Mouse (Mus musculus) thymus, postnatal 14 days (tissue): ENCODE measurements around the gene Rnf115.
"Not testable (repeated sequence)": the region's sequence is repeated elsewhere in the genome, so short reads cannot be mapped to it uniquely, and the experiment has no call there.

ENCODE experiments used
- DNase-seq: peaks from one replicate; pipeline ENCODE4 v3.0.0; 2021

Gene Rnf115

DNA sequence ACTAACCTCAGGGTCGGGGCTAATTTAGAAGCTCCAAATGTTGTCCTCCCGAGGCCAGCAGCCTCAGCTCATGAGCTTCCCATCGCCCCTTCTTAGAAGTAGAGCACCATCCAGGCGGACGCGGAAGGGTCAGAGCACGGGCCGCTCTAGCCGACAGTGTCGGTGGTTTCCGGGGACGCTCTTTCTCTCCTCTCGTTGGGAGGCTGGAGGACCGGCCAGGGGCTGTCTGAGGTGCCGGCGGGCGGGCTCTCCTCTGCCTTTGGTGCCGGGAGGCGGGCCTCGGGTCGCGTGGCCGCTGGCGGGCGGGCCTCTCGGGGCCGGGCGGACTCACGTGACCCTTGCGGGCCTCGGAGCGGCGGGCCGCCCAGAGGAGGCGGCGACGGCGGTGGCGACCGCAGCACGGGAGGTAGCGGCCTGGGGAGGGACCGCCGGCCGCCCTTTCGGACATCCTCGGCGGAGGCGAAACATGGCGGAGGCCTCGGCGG is at the start of gene Rnf115, which contains the start of gene Polr3c:
Gene Rnf115 (plus strand): TSS at position 322 of the 485 bp plus-strand sequence.
Gene Polr3c (minus strand): TSS at position 286 of the 485 bp plus-strand sequence.
- DNase-seq = peak; percentile 91

DNA sequence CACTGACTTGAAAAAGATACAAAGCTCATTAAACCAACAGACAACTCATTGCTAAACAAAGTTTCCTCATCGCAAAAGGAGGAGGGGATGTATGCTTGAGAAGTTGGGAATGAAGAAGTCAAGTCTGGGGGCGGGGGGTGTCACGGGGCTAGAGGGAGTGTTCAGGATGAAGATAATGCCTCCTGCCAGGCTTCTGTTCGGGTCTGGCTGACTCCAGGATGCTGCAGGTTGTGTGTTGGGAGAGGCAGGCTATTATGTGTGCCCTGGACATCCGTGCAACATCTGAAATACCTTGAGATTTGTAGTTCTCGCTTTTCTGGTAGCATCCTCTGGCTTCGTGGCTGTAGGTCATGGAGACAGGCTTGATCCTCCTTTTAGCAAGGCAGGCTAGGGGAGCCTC is 49.0 kb upstream of the Rnf115 start:
- DNase-seq = no peak

DNA sequence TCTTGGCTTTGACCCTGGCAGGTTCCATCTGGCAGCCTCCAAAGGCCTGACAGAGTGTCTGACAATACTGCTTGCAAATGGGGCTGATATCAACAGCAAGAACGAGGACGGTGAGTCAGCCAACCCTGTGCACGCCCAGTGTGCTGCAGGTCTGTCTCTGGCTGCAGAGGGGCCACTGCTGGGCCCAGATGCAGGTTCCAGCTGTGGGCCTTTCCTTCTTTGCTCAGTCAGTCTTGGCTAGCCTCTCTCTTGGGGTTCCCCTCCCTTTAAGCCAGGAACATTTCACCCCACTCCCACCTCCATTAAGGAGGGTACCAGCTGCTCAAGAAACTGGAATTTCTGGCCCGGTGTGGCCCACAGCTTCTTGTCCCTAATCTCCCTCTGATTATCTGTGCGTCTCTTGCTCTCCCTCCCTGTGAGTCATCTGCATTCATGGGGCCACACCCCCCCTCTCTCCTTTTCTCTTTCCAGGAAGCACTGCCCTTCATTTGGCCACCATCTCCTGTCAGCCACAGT is 48.2 kb upstream of the Rnf115 start:
- no peak for DNase-seq

DNA sequence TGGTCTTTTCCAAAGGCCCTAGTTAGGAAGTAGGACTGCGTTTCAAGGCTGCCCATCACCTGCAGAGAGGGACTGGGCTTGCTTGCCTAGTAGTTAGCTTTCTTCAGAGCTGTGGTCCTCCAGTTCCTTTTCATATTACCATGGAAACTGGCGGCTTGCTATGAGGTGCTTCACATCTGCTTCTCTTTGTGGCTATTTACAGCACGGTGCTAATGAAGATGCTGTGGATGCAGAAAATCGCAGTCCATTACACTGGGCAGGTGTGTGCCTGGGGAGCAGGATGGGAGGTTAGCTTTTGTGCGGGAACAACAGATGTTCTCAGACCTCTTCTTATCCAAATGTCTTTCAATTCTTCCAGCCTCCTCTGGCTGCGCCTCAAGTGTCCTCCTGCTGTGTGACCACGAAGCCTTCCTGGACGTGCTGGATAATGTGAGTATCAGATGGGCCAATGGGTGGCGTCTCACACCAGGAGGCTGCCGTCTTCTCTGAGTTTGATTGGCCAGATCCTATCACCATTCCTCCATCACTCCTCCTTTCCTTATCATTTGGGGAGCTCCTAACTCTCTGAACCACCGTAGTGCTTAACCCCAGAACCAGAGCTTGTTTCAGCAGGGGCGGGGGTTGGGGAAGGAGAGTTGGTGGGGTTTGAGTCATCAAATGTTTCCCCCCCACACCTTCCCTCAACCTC is 47.1 kb upstream of the Rnf115 start:
- DNase-seq = no peak

DNA sequence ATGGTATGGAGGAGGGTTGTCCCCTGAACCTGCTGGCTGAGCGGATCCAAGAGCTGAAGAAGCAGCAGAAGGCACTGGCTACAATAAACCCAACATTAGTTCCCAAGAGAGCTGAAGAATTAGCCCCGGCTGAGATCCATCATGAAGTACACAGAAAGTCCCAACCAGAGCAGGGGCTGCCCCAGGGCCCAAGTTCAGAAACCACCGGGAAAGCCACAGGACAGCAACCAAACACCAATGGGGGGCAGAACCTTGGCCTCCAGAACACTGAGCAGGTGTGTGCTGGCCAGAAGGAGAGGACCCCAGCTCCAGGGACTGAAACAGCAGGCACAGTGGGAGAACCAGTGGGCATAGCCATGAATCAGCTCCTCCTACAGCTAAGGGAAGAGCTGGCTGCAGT is 44.0 kb upstream of the Rnf115 start:
- DNase-seq = no peak

DNA sequence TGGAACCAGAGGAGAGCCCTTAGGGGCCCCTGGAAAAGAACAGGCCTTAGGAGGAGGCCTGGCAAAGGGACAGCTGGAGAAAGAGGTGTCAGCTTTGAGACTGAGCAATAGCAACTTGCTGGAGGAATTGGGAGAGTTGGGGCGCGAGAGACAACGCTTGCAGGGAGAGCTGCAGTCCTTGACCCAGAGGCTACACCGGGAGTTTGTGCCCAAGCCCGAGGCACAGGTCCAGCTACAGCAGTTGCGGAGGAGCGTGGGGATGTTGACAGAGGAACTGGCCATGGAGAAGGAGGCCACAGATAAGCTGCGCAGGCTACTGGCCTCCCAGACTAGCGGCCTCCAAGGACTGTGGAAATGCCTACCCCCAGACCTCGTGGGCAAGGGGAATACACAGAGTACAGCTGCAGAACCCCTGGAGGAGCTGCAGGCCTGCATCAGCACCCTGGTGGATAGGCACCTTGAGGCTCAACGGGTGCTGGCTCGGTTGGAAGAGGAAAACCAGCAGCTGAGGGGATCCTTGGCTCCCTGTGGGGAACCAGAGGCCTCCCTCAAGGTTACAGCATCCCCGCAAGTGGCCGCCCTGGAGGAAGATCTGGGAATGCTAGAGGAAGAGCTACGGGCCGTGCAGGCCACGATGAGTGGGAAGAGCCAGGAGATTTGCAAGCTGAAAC is 43.2 kb upstream of the Rnf115 start:
- no peak for DNase-seq

DNA sequence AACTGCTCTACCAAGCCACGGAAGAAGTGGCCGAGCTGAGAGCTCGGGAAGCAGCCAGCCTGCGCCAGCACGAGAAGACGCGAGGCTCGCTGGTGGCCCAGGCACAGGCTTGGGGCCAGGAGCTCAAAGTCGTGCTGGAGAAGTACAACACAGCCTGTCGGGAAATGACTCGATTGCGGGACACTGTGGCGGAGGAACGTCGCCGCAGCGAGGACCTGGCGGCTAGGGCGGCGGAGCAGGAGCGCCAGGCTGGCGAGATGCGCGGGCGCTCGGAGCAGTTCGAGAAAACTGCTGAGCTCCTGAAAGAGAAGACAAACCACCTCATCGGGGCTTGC is 42.7 kb upstream of the Rnf115 start:
- DNase-seq = no peak

DNA sequence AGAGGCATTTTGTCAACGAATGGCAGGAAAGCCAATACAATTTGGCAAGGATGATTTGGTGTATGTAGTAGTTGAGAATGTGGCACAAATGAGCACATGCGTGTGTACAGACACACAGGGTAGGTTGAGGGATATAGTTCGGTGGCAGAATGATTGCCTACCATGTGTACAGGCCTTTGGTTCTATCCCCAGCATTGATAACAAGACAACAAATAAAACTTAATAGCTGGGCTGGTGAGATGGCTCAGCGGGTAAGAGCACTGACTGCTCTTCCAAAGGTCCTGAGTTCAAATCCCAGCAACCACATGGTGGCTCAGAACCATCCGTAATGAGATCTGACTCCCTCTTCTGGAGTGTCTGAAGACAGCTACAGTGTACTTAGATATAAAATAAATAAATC is 41.4 kb upstream of the Rnf115 start:
- not testable (repeated sequence) for DNase-seq

DNA sequence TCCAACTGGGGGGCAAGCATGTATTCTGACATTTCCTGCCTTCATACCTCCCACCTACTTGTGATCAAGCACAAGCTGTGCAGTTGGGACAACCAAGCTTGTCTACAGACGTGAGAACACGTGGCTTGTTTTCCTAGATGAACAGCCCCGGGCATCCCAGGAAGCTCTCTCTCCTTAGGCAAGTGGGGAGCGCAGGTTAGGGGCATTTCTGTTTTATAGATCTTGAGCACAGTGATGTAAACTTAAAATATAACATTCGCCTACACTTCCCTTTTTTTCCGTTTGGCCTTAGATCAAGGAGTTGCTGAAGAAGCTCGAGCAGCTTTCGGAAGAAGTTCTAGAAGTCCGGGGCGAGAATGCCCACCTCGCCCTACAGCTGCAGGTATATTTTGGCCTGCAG is 38.6 kb upstream of the Rnf115 start:
- DNase-seq = no peak

DNA sequence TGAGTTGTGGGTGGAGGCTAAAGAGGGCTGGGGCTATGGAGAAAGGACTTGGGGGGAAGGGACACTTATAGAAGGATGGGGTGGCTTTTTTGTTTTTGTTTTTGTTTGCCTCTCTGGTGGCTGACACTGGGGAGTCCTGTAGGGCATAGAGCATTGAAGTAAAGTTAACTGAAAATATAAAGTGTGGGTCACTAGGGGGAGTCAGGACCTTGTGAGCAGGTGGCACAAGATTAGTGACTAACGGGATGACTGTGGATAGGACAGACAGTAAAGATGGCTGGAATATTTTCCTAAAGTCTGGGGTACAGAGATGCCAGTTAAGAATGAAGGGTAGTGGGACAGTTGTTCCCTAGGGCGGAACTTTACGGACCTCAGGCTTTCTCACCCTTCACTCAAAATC is 37.2 kb upstream of the Rnf115 start:
- no peak for DNase-seq

DNA sequence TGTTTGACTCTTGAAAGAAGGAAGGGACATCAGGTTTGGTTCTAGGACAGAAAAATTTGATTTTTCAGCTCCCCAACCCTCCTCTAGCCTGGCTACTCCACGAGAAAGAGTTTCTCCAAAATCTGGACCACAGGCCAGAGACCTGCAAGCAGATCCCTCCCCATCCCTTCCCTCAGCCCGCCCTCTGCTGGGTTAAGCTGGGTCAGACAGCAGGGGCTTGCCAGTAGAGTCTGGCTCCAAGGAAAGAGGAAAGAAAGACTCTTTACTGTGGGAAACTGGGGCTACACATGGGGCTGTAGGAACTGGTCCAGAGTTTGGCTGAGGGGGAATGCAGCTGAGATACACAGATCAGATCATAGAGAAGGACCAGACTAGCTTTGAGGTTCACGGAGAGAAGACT is 35.0 kb upstream of the Rnf115 start:
- no peak for DNase-seq

DNA sequence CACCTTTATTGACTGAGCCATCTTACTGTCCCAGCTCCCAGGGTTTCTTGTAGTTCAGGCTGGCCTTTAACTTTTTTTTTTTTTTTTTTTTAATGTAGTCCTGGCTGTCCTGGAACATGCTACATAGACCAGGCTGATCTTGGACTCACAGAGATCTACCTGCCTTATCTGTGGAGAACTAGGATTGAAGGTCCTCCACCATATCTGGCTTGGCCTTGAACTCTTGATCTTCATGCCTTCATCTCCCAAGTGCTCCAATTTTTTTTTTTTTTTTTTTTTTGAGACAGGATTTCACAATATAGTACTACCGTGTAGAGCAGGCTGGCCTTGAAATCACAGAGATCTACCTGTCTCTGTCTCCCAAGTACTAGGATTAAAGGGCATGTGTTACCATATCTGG is 33.9 kb upstream of the Rnf115 start:
- no peak for DNase-seq

DNA sequence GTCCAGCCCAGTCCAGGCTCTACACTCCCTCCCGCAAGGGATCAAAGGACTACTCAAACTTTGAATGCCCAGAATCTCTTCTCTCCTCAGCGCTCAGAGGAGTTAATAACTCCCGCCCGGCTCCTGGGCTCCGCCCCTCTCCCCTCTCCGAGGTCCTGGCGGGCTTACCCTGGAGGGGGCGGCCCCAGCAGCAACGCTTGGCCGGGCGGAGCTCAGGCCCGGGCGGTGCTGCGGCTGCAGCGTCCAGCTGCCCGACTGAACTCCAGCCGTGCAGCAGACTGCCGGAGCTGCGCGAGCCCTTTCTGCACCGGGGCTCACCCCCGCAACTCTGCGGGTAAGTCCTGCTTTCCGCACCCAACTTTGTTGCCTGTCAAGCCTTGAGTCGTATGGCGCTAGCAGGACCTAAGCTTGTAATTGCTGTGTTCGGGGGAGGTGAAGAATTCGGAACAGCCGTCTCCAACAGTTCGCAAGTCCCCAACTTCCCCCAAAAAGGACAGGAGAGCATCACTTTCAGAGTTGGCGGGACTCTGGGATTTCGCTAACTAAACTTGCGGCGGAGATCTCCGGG is 31.2 kb upstream of the Rnf115 start, which contains the start of gene Pias3:
Gene Pias3 (plus strand): TSS at position 187 of the 568 bp plus-strand sequence.
- peak; percentile 56 for DNase-seq

DNA sequence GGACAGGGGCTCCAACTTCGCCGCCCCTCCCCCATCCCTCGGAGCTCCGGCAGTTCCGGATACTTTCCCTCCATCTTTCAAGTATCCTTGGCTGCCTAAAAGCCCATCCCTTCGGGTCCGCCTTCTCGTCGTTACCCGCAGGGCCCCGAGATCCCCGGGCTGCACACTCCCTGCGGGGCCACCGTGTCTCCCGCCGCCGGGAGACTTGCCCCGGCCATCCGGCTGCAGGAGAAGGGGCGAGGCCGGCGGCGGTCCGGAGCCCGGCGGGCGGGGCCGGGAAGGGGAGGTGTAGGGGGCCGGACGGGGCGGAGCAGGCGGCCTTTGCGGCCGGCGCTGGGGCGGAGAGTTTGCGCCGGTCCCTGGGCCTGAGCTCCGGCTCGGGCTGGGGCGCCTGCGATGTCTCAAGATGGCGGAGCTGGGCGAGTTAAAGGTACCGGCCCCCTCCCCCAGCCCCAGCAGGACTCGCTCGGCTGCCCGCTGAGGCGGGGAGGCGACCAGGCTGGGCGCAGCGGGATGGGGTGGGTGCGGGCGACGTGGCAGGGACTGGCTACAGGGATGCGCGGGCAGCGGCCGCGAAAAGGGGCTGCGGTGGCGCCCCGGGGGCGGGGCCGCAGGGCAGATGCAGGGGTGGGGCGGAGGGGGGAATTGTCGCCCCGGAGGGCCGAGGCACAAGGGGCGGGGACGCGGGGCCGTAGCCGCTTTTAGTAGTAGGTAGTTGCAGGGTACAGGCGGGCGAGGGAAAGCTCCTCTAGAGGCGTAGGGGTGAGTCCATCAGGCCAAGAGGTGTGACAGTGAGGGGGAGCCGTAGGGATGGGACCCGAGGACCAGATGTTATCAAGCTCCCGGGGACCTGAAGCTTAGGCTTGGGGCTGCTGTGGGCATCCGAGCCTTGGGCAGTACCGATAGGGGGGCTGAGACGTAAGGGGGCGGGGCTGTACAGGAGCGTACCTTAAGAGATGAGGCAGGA is 30.4 kb upstream of the Rnf115 start:
- peak; percentile 71 for DNase-seq

DNA sequence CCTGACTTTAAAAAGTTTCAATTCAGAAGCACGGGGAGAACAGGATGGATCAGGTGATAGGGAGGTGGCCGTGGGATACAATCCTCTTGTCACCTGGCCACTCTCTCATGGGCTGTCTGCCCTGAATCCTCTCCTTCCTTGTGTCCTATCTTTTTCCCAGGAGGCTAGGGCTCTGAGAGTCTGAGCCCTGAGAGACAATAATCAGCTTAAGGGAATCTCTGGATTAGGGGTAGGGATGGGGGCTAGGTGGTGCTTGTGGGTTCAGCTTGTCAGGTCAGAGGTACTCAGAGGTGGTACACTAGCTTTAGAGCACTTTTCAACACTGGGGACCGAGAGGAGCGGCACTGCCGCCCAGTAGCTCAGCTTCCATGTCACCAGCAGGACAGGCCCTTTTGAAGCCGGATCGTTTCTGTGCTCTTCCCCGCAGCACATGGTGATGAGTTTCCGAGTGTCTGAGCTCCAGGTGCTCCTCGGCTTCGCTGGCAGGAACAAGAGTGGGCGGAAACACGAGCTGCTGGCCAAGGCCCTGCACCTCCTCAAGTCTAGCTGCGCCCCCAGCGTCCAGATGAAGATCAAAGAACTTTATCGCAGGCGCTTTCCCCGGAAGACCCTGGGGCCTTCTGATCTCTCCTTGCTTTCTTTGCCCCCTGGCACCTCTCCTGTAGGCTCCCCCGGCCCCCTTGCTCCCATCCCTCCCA is 28.3 kb upstream of the Rnf115 start:
- DNase-seq = no peak

DNA sequence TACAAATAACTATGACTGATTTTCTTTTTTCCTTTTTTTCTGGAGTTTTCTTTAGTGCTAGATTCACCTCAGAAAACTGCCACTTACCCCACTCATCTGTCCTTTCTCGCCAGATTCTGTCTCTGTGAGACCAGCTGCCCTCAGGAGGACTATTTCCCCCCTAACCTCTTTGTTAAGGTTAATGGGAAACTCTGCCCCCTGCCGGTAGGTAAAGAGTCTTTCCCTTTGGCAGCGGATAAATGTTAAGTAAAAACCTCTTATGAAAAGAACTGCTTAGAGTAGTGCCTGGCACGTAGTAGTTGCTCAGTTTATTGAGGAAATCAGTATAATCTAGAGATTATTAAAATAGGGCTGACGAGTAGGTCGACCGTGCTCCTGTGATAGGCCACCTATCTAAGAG is 27.1 kb upstream of the Rnf115 start:
- DNase-seq = peak; percentile 57

DNA sequence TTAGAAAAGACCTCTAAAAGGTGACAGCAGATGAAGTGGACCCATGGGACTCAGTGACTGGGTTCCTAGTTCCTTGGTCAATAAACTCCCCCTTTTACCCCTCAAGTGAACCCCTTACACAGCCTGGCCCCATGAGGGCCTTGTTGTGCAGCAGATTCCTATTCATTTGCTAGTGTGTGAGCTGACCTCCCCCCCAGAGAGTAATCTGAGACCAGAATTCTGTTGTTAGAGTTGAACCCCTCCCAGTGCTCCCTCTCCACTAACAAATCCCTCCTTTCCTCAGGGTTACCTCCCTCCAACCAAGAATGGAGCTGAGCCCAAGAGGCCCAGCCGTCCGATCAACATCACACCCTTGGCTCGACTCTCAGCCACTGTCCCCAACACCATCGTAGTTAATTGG is 26.5 kb upstream of the Rnf115 start:
- no peak for DNase-seq

DNA sequence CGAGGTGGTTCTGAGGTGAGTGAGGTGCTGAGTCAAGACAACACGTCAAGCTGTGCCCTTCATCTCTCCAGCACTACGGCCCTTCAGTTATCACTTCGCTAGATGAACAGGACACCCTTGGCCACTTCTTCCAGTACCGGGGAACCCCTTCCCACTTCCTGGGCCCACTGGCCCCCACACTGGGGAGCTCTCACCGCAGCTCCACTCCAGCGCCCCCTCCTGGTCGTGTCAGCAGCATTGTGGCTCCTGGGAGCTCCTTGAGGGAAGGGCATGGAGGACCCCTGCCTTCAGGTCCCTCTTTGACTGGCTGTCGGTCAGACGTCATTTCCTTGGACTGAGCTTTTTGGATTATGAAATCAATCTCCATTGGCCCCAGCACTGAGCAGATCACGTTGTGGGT is 22.7 kb upstream of the Rnf115 start:
- peak; percentile 63 for DNase-seq

DNA sequence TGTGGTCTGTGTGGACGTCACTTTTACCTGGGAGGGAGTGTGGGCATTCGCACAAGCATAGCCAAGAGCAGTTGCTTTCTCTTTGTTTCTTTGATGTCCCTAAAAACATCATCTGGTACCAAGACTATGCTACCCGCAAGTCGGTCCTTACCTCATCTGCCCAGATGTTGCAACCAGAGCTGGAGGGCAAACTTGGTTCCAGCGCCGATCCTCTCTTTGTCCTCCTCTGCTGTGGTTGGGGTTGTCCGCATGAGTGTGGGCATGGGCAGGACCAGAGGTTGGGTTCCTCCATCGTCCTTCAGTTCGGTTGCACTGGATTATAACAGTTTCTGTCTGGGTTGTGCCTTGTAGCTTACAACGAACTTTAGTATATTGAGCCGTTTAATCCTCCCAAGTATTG is 21.2 kb upstream of the Rnf115 start:
- no peak for DNase-seq

DNA sequence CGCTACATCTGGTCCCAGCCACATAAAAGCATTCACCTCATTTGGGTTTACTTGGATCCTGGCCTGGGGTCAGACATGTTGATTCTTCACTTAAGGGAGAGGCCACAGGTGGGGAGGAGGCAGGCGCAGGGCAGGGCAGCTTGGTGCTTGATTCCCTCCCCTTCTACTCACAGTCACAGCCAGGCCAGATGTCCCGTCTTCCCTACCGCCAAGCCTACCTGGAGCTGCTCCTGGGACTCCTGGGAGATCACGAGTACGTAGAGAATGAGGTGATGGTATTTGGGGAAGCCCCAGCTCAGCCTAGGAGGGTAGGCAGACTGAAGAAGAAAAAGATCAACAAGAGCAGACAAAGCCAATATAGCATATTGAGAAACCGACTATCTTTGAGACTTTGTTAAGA is 20.5 kb upstream of the Rnf115 start:
- DNase-seq = no peak

DNA sequence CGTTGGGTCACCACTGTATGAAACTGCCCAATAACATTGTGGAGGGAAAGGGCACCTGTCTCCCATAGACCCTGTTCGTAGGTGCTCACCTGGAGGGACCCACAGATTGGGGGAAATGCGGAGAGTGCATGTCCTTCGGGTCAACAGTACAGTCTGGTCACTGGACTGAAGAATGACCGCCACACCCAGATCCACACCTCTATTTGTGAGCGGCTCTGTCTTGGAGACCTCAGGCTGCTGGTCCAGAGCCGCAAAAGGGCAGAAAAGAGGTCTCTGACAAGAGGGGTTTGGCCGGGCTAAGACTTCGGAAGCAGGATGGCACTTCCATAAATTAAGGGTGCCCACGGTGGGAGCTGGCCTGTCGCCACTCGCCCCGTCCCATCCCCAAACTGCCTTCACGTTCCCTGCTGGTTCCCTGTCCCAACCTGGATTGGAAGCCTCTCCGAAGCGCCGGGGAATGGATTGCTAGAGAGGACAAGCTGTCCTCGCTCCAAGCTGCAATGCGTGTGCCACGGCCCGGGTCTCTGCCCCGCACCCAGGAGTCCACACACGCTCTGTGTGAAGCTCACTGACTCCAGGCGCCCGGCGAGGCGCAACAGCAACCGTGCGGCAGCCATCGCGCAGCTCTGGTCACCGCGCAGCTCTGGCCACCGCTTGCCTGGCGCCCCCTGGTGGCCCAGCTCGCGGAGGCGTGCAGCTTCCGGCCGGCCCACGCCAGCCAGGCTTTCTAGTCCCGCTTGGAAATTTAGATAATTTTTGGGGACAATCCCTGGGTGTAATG is 19.4 kb upstream of the Rnf115 start, which contains the start of gene Nudt17:
Gene Nudt17 (minus strand): TSS at position 660 of the 781 bp plus-strand sequence.
- peak; percentile 75 for DNase-seq
